Mouse (Mus musculus): Measurements from ENCODE around the gene Rdh7. TPM values are rescaled to one million over a fixed set of nuclear protein-coding genes. Genes with fewer than 3 reads are reported as not detected.

Rdh7 gene
- total RNA-seq (2014; fragmentation: Nextera tagmentation) = not detected in 2 replicates
- total RNA-seq (2017) = not detected in 2 replicates
- polyA plus RNA-seq (2012) = not detected in 2 replicates

DNA sequence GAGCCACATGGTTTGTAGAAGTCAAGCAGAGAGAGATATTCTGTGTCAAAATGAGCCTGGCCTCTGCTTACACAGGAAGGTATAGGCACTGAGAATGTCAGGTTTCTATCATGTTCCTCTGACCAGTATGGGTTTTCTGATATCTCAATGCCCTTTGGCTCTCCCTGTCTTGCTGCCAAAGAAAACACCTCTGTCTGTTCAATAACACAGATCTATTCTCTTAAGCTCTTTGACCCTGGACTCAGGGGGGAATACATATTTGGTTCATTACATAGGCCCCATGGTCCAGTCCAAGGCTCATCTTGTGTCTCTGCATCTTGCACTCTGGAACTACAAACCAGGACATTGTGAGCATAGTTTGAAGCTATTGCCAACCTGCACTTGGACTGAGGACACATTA lies at the start of gene Rdh7:
Gene Rdh7, minus strand, starts transcription at position 213 of the 400 bp plus-strand sequence.
- Histone ChIP-seq H3K4me3 (ENCODE audit: low read depth, low read length) (no peak within 1 kb of the TSS), H3K4me1 (ENCODE audit: insufficient read depth, low read depth, low read length) (peaks cover 2% of the 10 kb centered on the region; the same call in 1 of the 2 replicates), H3K27me3 (ENCODE audit: insufficient read depth, low read length) (peaks cover 11% of the 10 kb centered on the region; the same call in 1 of the 2 replicates), H3K9me3 (replicated peaks) (no peaks in the 10 kb centered on the region), H3K36me3 (replicated peaks) (no peaks in the 10 kb centered on the region)
- no peak for DNase-seq (ENCODE audit: low spot score)
- ATAC-seq (ENCODE audit: extremely low read depth, insufficient number of reproducible peaks, low FRiP score, poor library complexity, severe bottlenecking) = no peak
- TF ChIP-seq TAL1 (conservative IDR thresholded peaks at IDR 0.05; ENCODE audit: low read depth, low read length) (no peak), POLR2AphosphoS5 (IDR thresholded peaks at IDR 0.05; ENCODE audit: insufficient replicate concordance, low read depth, low read length) (no peak), GATA1 (IDR thresholded peaks at IDR 0.05; ENCODE audit: borderline replicate concordance, low read length) (no peak), GATA2 (IDR thresholded peaks at IDR 0.05; ENCODE audit: borderline replicate concordance, low read depth, low read length) (no peak), CTCF (IDR thresholded peaks at IDR 0.05; ENCODE audit: low read depth, low read length) (no peak)

DNA sequence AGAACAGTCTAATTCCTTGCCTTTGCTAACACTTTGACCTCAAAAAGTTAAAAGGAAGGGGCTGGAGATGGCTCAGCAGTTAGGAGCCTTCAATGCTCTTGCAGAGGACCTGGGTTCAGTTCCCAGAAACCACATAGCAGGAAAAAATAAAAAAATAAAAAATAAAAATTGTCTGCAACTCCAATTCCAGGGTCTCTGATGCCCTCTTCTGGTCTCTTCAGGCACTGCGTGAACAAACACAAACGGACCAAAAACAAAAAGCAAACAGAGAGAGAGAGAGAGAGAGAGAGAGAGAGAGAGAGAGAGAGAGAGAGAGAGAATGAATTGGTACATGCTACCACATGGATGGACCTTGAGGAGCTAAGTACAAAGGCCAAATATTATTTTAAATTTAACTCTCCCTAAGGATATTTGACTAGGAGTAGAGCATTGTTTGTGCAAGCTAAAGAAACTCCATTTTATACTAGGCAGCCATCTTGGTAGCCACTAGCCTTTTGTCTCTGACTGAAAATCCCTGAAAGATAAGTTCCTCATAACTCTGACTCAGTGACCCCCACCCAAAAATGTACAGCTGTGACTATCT lies 48.9 kb upstream of the Rdh7 start:
- H3K9me3 ChIP-seq (replicated peaks) = peaks cover 6% of the 10 kb centered on the region
- H3K27me3 ChIP-seq (ENCODE audit: insufficient read depth, low read length) = no peaks in the 10 kb centered on the region
- DNase-seq (ENCODE audit: low spot score) (no peak), ATAC-seq (ENCODE audit: extremely low read depth, insufficient number of reproducible peaks, low FRiP score, poor library complexity, severe bottlenecking) (no peak)
- H3K36me3 ChIP-seq (replicated peaks) = no peaks in the 10 kb centered on the region
- H3K4me3 ChIP-seq (ENCODE audit: low read depth, low read length) = no peak overlapping the region
- H3K4me1 ChIP-seq (ENCODE audit: insufficient read depth, low read depth, low read length) = peaks cover 16% of the 10 kb centered on the region; the same call in 1 of the 2 replicates
- TF ChIP-seq TAL1 (conservative IDR thresholded peaks at IDR 0.05; ENCODE audit: low read depth, low read length) = no peak
- TF ChIP-seq CTCF (IDR thresholded peaks at IDR 0.05; ENCODE audit: low read depth, low read length) = no peak
- TF ChIP-seq GATA2 (IDR thresholded peaks at IDR 0.05; ENCODE audit: borderline replicate concordance, low read depth, low read length) = no peak
- TF ChIP-seq POLR2AphosphoS5 (IDR thresholded peaks at IDR 0.05; ENCODE audit: insufficient replicate concordance, low read depth, low read length) = no peak
- no peak for TF ChIP-seq GATA1 (IDR thresholded peaks at IDR 0.05; ENCODE audit: borderline replicate concordance, low read length)

DNA sequence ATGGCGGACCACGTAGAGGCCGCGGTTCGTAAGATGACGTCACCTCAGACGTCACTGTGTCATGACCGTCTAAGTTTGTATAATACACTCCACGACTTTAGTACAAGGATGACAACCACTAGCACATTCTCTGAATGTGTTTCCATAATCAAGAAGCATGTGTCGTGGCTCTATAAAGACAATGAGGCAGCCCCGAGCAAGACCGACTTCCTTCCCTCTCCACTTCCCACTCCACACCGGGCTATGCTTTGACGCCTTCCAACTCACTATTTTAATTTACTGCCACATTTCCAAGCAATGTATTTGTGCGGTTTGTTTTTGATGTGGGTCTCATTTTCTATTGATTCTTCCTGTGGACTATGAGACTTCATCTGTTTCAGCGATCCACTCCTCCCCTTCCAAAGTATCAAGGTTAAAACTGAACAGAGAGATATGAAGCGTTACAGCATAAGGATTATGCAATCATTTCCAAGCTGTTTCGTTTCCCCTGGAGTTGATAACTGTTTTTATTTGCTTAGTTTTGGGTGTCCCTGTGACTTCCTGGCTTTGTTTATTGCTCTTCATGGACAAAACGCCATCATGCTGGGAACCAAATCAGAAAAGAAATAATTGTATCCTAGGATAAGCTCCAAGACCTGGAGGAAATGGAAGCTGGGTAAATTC lies 48.3 kb upstream of the Rdh7 start:
- Histone ChIP-seq H3K27me3 (ENCODE audit: insufficient read depth, low read length) (no peaks in the 10 kb centered on the region), H3K4me3 (ENCODE audit: low read depth, low read length) (no peak overlapping the region), H3K4me1 (ENCODE audit: insufficient read depth, low read depth, low read length) (peaks cover 18% of the 10 kb centered on the region; the same call in 1 of the 2 replicates), H3K36me3 (replicated peaks) (no peaks in the 10 kb centered on the region), H3K9me3 (replicated peaks) (peaks cover 6% of the 10 kb centered on the region)
- no peak for DNase-seq (ENCODE audit: low spot score)
- no peak for TF ChIP-seq POLR2AphosphoS5 (IDR thresholded peaks at IDR 0.05; ENCODE audit: insufficient replicate concordance, low read depth, low read length)
- TF ChIP-seq TAL1 (conservative IDR thresholded peaks at IDR 0.05; ENCODE audit: low read depth, low read length) = no peak
- no peak for TF ChIP-seq GATA2 (IDR thresholded peaks at IDR 0.05; ENCODE audit: borderline replicate concordance, low read depth, low read length)
- TF ChIP-seq CTCF (IDR thresholded peaks at IDR 0.05; ENCODE audit: low read depth, low read length) = no peak
- TF ChIP-seq GATA1 (IDR thresholded peaks at IDR 0.05; ENCODE audit: borderline replicate concordance, low read length) = no peak
- no peak for ATAC-seq (ENCODE audit: extremely low read depth, insufficient number of reproducible peaks, low FRiP score, poor library complexity, severe bottlenecking)

DNA sequence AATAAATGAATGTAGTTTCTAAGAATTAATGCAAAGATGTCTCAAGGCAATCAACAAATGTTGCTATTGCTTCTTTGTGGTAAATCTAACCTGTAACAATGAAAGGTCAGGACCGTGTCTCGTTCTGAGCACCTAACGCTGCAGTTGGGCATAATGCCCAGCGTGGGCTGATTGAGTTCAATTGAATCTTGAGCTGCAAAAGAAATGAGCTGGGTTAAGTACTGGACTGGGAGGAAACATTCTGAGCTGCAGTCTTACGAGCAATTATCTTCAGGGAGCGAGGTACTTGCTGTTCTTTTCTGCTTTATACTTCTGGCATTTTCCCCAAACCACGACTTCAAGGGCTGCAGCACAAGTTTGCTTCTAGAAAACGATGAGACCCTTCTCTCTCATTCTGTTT lies 47.7 kb upstream of the Rdh7 start:
- H3K9me3 ChIP-seq (replicated peaks) = peaks cover 6% of the 10 kb centered on the region
- no peak for DNase-seq (ENCODE audit: low spot score)
- TF ChIP-seq POLR2AphosphoS5 (IDR thresholded peaks at IDR 0.05; ENCODE audit: insufficient replicate concordance, low read depth, low read length) = no peak
- no peak for TF ChIP-seq GATA2 (IDR thresholded peaks at IDR 0.05; ENCODE audit: borderline replicate concordance, low read depth, low read length)
- no peak for TF ChIP-seq CTCF (IDR thresholded peaks at IDR 0.05; ENCODE audit: low read depth, low read length)
- no peak for TF ChIP-seq GATA1 (IDR thresholded peaks at IDR 0.05; ENCODE audit: borderline replicate concordance, low read length)
- TF ChIP-seq TAL1 (conservative IDR thresholded peaks at IDR 0.05; ENCODE audit: low read depth, low read length) = no peak
- no peaks in the 10 kb centered on the region for H3K36me3 ChIP-seq (replicated peaks)
- ATAC-seq (ENCODE audit: extremely low read depth, insufficient number of reproducible peaks, low FRiP score, poor library complexity, severe bottlenecking) = no peak
- H3K4me3 ChIP-seq (ENCODE audit: low read depth, low read length) = no peak overlapping the region
- H3K4me1 ChIP-seq (ENCODE audit: insufficient read depth, low read depth, low read length) = peaks cover 18% of the 10 kb centered on the region; the same call in 1 of the 2 replicates
- H3K27me3 ChIP-seq (ENCODE audit: insufficient read depth, low read length) = no peaks in the 10 kb centered on the region

DNA sequence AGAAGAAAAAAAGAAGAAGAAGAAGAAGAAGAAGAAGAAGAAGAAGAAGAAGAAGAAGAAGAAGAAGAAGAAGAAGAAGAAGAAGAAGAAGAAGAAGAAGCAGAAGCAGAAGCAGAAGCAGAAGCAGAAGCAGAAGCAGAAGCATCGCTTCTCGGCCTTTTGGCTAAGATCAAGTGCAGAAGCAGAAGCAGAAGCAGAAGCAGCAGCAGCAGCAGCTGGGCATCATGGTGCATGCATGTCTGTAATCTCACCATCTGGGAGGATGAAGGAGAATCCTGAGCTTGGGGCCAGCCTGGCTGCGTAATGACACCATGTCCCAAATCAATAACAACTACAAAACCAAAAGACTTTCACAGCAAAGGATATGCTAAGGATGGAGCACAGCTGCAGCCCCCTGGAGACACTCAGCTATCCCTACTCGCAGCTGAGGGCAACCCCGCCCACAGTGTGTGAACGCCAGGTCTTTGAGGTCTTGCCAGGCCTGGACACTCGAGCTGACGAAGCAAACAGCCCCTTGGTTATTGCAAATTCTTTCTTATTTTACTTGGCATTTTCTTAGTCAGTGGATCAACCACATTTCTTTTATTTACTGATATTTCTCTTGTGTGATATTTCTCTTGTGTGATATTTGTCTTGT lies 43.8 kb upstream of the Rdh7 start:
- Histone ChIP-seq H3K27me3 (ENCODE audit: insufficient read depth, low read length) (no peaks in the 10 kb centered on the region), H3K4me1 (ENCODE audit: insufficient read depth, low read depth, low read length) (peaks cover 16% of the 10 kb centered on the region; the same call in 1 of the 2 replicates), H3K36me3 (replicated peaks) (no peaks in the 10 kb centered on the region), H3K9me3 (replicated peaks) (no peaks in the 10 kb centered on the region), H3K4me3 (ENCODE audit: low read depth, low read length) (no peak overlapping the region)
- TF ChIP-seq GATA2 (IDR thresholded peaks at IDR 0.05; ENCODE audit: borderline replicate concordance, low read depth, low read length) (no peak), CTCF (IDR thresholded peaks at IDR 0.05; ENCODE audit: low read depth, low read length) (no peak), POLR2AphosphoS5 (IDR thresholded peaks at IDR 0.05; ENCODE audit: insufficient replicate concordance, low read depth, low read length) (no peak)
- DNase-seq (ENCODE audit: low spot score) (no peak), ATAC-seq (ENCODE audit: extremely low read depth, insufficient number of reproducible peaks, low FRiP score, poor library complexity, severe bottlenecking) (no peak)

DNA sequence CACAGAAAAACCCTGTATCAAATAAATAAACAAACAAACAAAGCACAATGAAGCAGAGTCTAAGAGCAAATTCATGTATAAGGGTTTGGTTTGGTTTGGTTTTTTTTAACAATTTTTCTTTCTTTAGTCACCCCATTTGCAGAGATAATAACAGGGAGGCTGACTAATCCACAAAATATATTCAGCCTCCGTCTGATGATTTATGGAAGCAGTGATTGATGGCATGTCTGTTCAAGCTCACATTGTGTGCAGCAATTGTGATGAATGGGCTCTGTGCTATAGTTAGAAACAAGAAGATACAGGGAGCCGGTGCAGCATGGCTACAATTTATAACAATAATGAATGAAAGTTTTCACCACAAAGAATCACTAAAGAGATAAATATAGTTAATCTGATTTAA lies 39.1 kb upstream of the Rdh7 start:
- ATAC-seq (ENCODE audit: extremely low read depth, insufficient number of reproducible peaks, low FRiP score, poor library complexity, severe bottlenecking) (no peak), DNase-seq (ENCODE audit: low spot score) (no peak)
- peaks cover 3% of the 10 kb centered on the region; the same call in 1 of the 2 replicates for H3K27me3 ChIP-seq (ENCODE audit: insufficient read depth, low read length)
- H3K36me3 ChIP-seq (replicated peaks) = no peaks in the 10 kb centered on the region
- H3K4me1 ChIP-seq (ENCODE audit: insufficient read depth, low read depth, low read length) = peaks cover 3% of the 10 kb centered on the region; the same call in 1 of the 2 replicates
- H3K9me3 ChIP-seq (replicated peaks) = no peaks in the 10 kb centered on the region
- no peak for TF ChIP-seq POLR2AphosphoS5 (IDR thresholded peaks at IDR 0.05; ENCODE audit: insufficient replicate concordance, low read depth, low read length)
- TF ChIP-seq TAL1 (conservative IDR thresholded peaks at IDR 0.05; ENCODE audit: low read depth, low read length) = no peak
- no peak for TF ChIP-seq CTCF (IDR thresholded peaks at IDR 0.05; ENCODE audit: low read depth, low read length)
- no peak for TF ChIP-seq GATA2 (IDR thresholded peaks at IDR 0.05; ENCODE audit: borderline replicate concordance, low read depth, low read length)
- TF ChIP-seq GATA1 (IDR thresholded peaks at IDR 0.05; ENCODE audit: borderline replicate concordance, low read length) = no peak
- no peak overlapping the region for H3K4me3 ChIP-seq (ENCODE audit: low read depth, low read length)
